Mouse (Mus musculus) limb, embryonic 10.5 days (tissue): ENCODE measurements at regions not wholly inside any gene's neighbourhood (a gene's known extent, or its start where the extent isn't known, plus 50 kb on each side); places are given as distances from the start of the nearest gene placed in this dataset.

Experiments used
- DNase-seq: peaks from one replicate; pipeline ENCODE4 v3.0.0-alpha.2; 2017; ENCODE audit warnings: low spot score
- H3K27ac ChIP-seq: fragments of 300-500 bp; sonication (generic); 2 replicates; pipeline ENCODE4 v1.5.1; 2016; ENCODE audit warnings: mild to moderate bottlenecking
- H3K27me3 ChIP-seq: fragments of 300-500 bp; sonication (generic); 2 replicates; pipeline ENCODE4 v1.6.1; 2016; ENCODE audit warnings: low read depth, mild to moderate bottlenecking; ENCODE audit not compliant: poor library complexity, severe bottlenecking
- H3K36me3 ChIP-seq: fragments of 300-500 bp; sonication (generic); 2 replicates; pipeline ENCODE4 v1.6.1; 2016; ENCODE audit warnings: mild to moderate bottlenecking, moderate library complexity
- H3K4me1 ChIP-seq: fragments of 300-500 bp; sonication (generic); 2 replicates; pipeline ENCODE4 v1.6.1; 2016
- H3K4me3 ChIP-seq: fragments of 300-500 bp; sonication (generic); 2 replicates; pipeline ENCODE4 v1.5.1; 2016; ENCODE audit warnings: mild to moderate bottlenecking, moderate library complexity
- H3K9me3 ChIP-seq: fragments of 300-500 bp; sonication (generic); replicated peaks from 2 replicates; pipeline ENCODE4 v1.6.1; 2016; ENCODE audit warnings: mild to moderate bottlenecking
- WGBS: fragments of 180-500 bp; shearing (Covaris S2); methylation state at CpG from one replicate; pipeline ENCODE4 v1.1.7; 2016; 5-methylcytosine and 5-hydroxymethylcytosine counted together

DNA sequence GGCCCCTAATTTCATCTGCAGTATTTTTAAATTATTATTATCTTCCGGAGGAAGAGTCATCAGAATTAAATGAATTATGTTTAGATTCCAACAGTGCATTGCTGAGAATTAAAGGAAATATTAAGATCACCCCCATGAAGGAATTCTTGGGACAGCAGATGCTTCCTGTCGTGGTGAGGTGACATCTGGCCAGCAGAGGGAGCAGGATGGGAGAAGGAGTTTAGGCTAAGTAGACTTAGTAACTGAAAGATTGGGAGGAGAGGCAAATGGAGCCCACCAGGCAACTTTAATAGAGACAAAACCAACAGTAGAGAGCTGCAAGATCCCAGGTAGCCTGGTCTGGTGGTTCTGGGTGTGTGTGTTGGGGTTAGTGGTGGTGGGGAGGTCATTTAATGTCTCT lies 629.5 kb upstream of the Kirrel3 start:
- DNase-seq = peak; percentile 51
- H3K27me3 ChIP-seq = no peaks in the 10 kb centered on the region
- 36% methylated on average over 2 of the region's 2 CpGs for WGBS
- no peaks in the 10 kb centered on the region for H3K4me1 ChIP-seq
- H3K36me3 ChIP-seq = no peaks in the 10 kb centered on the region
- H3K9me3 ChIP-seq = no peaks in the 10 kb centered on the region
- no peak overlapping the region for H3K4me3 ChIP-seq
- H3K27ac ChIP-seq = no peak overlapping the region

DNA sequence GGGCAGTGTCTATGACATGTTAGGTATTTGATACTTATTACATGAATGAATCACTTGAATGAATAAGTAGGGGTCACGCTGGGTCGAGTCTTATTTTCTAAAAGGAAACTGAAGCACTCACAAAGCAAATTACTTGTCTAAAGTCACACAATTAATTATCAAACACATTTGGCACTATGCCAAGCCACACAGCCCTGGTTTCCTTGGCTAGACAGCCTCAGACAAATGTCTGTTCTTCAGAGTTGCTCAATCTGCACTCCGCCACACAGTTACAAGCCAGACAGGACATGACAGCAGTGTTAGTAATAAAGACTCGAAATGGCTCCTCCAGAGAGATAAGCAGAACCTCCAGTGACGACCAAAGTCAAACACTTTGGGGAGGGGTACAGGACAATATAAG lies 627.2 kb upstream of the Kirrel3 start:
- Histone ChIP-seq H3K4me3 (no peak overlapping the region), H3K36me3 (no peaks in the 10 kb centered on the region), H3K27ac (no peak overlapping the region), H3K4me1 (no peaks in the 10 kb centered on the region), H3K9me3 (no peaks in the 10 kb centered on the region), H3K27me3 (no peaks in the 10 kb centered on the region)
- WGBS = 63% methylated on average over 5 of the region's 5 CpGs
- DNase-seq = no peak

DNA sequence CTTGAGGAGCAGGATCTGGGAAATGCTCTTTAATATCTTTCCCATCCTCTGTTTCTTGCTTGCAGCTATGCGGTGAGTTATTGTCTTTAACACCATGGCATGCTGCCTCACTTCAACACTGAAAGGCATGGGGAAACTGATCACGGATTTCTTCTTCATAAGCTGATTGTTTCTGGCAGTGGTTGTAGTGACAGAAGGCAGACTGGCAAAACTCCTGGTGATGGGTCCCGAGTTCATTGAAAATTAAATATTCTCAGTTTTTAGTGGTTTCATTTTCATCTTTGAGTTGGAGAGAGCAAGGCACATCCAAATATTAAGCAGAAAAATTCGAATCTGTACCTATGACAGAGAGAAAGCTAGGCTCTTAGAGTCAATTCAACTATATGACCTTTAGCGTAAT lies 617.0 kb upstream of the Kirrel3 start:
- Histone ChIP-seq H3K9me3 (no peaks in the 10 kb centered on the region), H3K4me3 (no peak overlapping the region), H3K4me1 (peaks cover 5% of the 10 kb centered on the region; the same call in 1 of the 2 replicates), H3K27me3 (no peaks in the 10 kb centered on the region), H3K36me3 (no peaks in the 10 kb centered on the region), H3K27ac (no peak overlapping the region)
- no peak for DNase-seq
- WGBS = 83% methylated on average over 5 of the region's 5 CpGs

DNA sequence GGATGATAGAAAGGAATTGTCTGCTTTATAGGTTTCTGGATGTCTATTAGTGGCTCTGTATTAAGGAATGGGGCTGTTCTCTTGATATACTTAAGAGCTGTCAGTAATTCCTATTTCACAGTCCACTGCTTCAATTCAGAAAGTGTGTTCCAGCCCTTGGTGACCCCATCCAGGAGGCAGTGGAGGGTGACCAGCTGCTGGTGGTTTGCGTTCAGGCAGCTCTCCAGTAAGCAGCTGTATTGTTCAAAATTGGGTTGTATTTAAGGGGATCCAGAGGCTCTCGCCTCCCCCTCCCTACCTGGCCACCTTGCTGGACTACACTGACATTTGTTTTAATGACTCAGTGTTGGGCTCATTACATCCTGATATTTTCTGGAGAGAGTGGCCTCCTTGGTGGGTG lies 598.4 kb upstream of the Kirrel3 start:
- DNase-seq = no peak
- Histone ChIP-seq H3K4me3 (no peak overlapping the region), H3K27me3 (no peaks in the 10 kb centered on the region), H3K9me3 (no peaks in the 10 kb centered on the region), H3K36me3 (no peaks in the 10 kb centered on the region), H3K27ac (no peak overlapping the region), H3K4me1 (peaks cover 5% of the 10 kb centered on the region; the same call in 1 of the 2 replicates)
- 72% methylated on average over 2 of the region's 2 CpGs for WGBS

DNA sequence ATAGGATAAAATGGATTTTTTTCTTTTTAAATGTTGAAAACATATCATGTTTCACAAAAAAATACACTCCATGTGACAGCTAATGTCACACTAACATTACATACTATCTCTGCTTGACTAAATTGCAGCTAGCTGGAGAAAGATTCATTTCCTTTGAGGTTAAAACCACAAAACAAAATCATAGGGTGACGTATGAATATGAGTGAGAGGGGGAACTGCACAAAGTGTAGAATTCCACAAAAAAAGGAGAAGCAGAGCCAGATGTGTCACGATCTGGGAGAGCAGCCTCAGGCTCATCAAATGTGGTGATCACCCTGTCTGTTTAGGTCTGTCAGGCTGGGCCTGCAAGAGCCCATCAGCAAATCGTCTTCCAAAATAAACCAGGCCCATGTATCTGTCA lies 593.7 kb upstream of the Kirrel3 start:
- Histone ChIP-seq H3K27me3 (no peaks in the 10 kb centered on the region), H3K4me3 (no peak overlapping the region), H3K36me3 (no peaks in the 10 kb centered on the region), H3K9me3 (no peaks in the 10 kb centered on the region), H3K27ac (no peak overlapping the region), H3K4me1 (peaks cover 5% of the 10 kb centered on the region; the same call in 1 of the 2 replicates)
- 86% methylated on average over 3 of the region's 3 CpGs for WGBS
- DNase-seq = no peak

DNA sequence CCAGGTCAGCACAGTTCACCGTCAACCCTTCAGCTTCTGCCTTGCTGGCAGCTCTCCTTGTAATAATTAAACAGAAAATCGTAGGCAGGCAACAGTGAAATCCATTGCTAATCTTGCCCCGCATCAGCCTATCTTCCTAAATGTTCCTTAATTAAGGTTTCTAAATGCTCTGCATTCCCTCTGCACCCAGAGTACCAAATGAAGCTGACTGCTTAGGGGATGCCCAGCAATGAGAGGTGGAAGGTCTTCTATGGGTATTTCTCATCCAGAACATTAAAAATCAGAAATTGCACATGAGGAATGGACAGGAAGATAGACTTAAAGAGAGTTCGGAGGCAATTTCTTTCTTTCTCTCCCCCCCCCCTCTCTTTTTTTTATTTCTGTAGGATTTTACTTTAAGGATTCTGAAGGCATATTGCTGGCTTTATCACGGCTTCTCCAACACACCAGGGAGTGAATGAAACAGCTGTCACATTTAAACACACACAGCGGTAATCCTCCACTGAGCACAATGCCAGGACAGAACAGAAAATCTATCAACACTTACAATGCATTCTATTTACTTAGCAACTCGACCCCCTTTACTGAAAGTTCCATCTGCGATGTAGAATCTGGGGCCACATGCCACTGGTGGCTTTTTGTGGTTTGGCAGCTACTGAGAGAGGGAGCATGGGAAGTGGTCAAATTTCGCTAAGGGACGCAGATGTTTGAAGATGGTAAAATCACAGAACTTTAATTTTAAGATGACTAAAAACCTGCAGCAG lies 584.2 kb upstream of the Kirrel3 start:
- H3K36me3 ChIP-seq = no peaks in the 10 kb centered on the region
- H3K9me3 ChIP-seq = no peaks in the 10 kb centered on the region
- WGBS = 81% methylated on average over 10 of the region's 10 CpGs
- H3K27me3 ChIP-seq = no peaks in the 10 kb centered on the region
- no peak overlapping the region for H3K4me3 ChIP-seq
- DNase-seq = no peak
- H3K4me1 ChIP-seq = no peaks in the 10 kb centered on the region
- H3K27ac ChIP-seq = no peak overlapping the region

DNA sequence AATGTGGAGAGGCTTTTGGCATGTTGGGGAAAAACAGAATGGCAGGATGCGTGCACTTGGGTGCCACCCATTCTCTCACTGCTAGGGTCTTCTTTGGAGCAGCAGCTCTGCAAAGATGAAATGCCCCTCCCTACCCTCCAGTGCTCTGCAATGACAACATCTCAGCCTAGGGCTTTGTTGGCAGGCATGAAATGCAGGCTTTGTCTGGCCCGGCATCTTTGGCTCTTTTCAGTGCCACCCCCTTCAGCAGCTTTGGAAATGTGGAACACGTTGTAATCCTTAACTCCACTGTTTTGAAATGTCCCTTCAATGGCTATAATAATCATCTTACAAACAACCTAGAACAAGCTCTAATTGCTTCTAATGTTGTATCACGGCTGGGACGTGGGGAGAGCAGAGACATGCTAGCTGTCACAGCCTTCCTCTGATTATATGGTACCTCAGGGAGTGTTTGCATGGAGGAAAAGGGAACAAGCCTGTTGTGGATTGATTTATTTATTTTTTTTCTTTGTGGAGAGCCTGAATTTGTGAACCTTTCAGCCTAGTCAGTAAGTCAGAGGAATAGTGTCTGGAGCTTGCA lies 581.6 kb upstream of the Kirrel3 start:
- H3K9me3 ChIP-seq = no peaks in the 10 kb centered on the region
- WGBS = 71% methylated on average over 5 of the region's 5 CpGs
- no peaks in the 10 kb centered on the region for H3K4me1 ChIP-seq
- no peak overlapping the region for H3K27ac ChIP-seq
- H3K36me3 ChIP-seq = no peaks in the 10 kb centered on the region
- no peaks in the 10 kb centered on the region for H3K27me3 ChIP-seq
- no peak overlapping the region for H3K4me3 ChIP-seq
- DNase-seq = no peak

DNA sequence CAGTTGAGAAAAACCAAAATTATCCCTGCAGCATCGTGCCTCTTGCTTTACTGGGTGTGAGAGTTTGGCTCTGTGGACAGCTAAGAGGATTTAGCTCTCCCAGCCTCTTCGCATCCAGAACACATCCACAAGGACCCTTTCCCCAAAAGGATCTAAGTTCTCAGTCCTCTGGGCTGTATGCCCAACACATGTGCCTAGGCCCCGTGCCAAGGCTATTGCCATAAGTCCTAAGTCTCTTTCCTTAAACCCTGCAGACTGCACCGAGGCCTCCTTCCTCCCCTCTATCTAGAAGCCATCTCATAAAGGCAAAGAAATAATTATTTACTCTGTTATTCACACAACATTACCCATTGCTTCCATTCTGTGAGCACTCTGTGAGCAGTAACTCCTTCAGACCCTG lies 570.8 kb upstream of the Kirrel3 start:
- no peak for DNase-seq
- WGBS = 91% methylated on average over 4 of the region's 4 CpGs
- no peaks in the 10 kb centered on the region for H3K9me3 ChIP-seq

DNA sequence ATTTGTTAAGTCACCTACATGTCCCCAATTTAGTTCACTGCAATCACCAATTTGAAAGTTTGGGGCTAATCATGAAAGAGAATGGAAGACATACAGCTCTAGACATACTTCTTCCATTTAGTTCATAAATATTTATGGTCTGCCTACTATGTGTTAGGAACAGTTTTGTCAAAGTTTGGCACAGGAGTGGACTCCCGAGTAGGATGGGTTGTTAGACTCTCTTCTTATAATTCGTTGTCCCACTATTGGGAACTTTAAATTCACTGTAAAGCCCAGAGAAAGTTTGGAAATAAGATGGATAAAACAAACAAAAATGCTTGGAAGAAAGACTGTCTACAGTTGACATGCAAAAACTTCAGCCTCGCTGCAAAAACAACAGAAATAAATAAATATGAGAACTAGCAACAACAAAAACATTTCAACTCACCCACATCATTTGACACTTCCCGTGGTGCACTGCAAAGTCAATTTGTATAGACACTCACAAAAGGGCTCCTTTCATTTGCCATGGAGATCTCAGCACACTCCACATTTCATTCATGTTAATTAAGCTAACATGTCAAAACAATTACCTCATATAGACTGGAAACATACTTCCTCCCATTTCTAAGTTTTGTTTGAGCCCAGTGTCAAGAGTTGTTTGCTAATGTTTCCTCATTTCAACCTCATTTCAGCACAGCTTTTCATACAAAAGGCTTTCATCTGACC lies 570.2 kb upstream of the Kirrel3 start:
- no peaks in the 10 kb centered on the region for H3K36me3 ChIP-seq
- H3K4me1 ChIP-seq = no peaks in the 10 kb centered on the region; the same call in 1 of the 2 replicates
- H3K9me3 ChIP-seq = no peaks in the 10 kb centered on the region
- H3K27ac ChIP-seq = no peak overlapping the region
- H3K4me3 ChIP-seq = no peak overlapping the region
- no peak for DNase-seq
- no peaks in the 10 kb centered on the region for H3K27me3 ChIP-seq
- 75% methylated on average over 4 of the region's 4 CpGs for WGBS

More for the DNA sequence above, 570.8 kb upstream of the Kirrel3 start:
- H3K4me3 ChIP-seq = no peak overlapping the region
- no peaks in the 10 kb centered on the region for H3K27me3 ChIP-seq
- no peak overlapping the region for H3K27ac ChIP-seq
- no peaks in the 10 kb centered on the region for H3K36me3 ChIP-seq
- H3K4me1 ChIP-seq = no peaks in the 10 kb centered on the region; the same call in 1 of the 2 replicates

DNA sequence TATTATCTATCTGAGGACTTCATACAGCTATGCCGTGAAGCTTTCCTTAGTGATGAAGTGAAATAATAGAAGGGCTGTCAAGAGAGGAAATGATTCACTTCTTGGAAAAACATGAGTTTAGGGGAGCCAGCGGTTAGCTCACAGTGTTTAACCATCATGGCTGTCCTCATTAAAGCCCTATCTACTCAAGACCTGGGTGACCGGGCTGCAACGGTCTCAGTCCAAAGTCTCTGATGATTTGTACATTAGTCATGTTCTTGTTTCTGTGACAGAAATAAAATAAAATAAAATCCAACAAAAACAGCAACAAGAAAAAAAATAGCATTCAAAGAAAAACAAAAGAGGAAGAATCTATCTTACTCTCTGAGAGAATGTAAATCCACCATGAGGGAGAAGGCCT lies 555.4 kb upstream of the Kirrel3 start:
- no peaks in the 10 kb centered on the region for H3K27me3 ChIP-seq
- H3K4me1 ChIP-seq = no peaks in the 10 kb centered on the region
- no peak overlapping the region for H3K27ac ChIP-seq
- DNase-seq = no peak
- no peak overlapping the region for H3K4me3 ChIP-seq
- no peaks in the 10 kb centered on the region for H3K36me3 ChIP-seq
- H3K9me3 ChIP-seq = no peaks in the 10 kb centered on the region
- 92% methylated on average over 4 of the region's 4 CpGs for WGBS

DNA sequence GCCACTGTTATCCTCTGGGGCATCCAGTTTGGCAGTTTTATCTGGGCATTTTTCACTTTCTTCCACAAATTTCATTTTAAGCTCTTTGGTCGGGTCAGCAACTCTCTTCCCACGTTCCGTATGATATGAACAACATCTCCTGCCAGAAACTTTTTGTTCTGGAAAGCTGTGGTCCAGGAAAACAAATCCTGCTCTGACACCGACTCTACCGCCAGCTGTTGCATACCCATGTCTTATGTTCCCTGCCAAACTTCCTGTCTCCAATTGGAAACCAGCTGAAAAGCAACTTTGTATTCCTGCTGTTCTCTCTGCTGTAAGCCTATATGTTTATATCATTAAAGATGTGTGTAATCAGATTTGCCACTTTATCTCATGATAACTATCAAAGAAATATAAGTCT lies 551.6 kb upstream of the Kirrel3 start:
- 93% methylated on average over 5 of the region's 5 CpGs for WGBS
- Histone ChIP-seq H3K4me1 (no peaks in the 10 kb centered on the region), H3K9me3 (no peaks in the 10 kb centered on the region), H3K36me3 (no peaks in the 10 kb centered on the region), H3K27ac (no peak overlapping the region), H3K27me3 (no peaks in the 10 kb centered on the region), H3K4me3 (no peak overlapping the region)
- DNase-seq = no peak

DNA sequence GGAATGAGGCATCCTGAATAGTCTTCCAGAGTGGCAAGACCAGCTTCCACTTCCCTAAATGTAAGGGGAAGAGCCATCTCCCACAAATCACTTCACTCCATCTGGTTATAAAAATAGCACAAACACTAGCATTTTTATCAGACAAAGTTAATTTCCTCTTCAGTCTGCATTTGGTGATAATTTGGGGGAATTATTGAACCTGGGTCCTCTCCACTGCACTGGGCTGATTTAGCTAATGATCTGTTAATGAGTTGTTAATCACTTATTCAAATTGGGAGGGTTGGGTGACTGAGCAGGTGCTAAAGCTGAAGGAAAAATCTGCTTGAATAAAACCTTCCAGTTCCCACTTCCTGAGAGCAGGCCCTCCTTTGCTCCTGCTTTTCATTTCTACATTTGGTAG lies 531.4 kb upstream of the Kirrel3 start:
- H3K27me3 ChIP-seq = no peaks in the 10 kb centered on the region
- no peaks in the 10 kb centered on the region for H3K4me1 ChIP-seq
- no peak overlapping the region for H3K27ac ChIP-seq
- H3K4me3 ChIP-seq = no peak overlapping the region
- H3K36me3 ChIP-seq = no peaks in the 10 kb centered on the region
- no peak for DNase-seq
- H3K9me3 ChIP-seq = no peaks in the 10 kb centered on the region
